Mouse (Mus musculus): ENCODE data around the gene Olfr1415. TPM values are rescaled to one million over a fixed set of nuclear protein-coding genes. Genes with fewer than 3 reads are reported as not detected.
A peak's percentile ranks its signal among the peaks of the same experiment; 100 is the strongest.

Olfr1415 gene
- total and polyA plus RNA-seq, 3 experiments = not detected

DNA sequence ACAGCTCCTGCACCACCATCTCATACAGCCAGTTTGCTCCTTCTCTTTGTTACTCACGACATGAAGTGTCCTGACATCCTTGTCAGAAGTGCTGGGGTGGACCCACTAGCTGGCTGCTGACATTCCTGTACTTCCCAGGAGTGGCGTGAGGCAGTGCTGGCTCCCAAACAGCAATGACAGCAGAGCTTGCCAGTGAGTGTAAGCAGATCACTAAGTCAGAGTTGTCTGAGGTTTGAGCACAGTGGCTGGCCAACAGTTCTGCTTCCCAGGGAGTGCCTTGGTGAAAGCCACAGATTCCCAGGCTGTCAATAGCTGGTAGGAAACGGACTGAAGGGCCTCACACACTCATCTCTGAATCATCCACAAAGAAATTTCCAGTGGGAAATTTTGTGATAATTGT lies 47.6 kb downstream of the Olfr1415 start:
- Histone ChIP-seq H3K36me3 (ENCODE audit: control insufficient read depth in 1 of 2, insufficient read depth in 2 of 2, low read length in 2 of 2) (peaks cover 0 to 29% of the 10 kb centered on the region in 2 experiments; a peak in 2 of 4 replicates), H3K9me3 (replicated peaks; ENCODE audit: insufficient read depth, low read length) (no peaks in the 10 kb centered on the region)

GRCm38 (mm10) chr1:92441453-92442063 lies 54.3 kb downstream of the Olfr1415 start:
- peak; percentile 93 for DNase-seq (ENCODE audit: low read depth, low spot score)
- Histone ChIP-seq H3K27me3 (ENCODE audit: control insufficient read depth in 1 of 2, insufficient read depth in 2 of 2, low read length in 2 of 2) (no peaks in the 10 kb centered on the region), H3K4me1 (ENCODE audit: control insufficient read depth in 1 of 2, insufficient read depth in 2 of 2, low read length in 2 of 2) (peaks cover 8 to 13% of the 10 kb centered on the region in 2 experiments), H3K9ac (ENCODE audit: control insufficient read depth, low read depth, low read length, poor library complexity, severe bottlenecking) (no peak overlapping the region), H3K9me3 (replicated peaks; ENCODE audit: insufficient read depth, low read length) (no peaks in the 10 kb centered on the region), H3K79me2 (ENCODE audit: control insufficient read depth, insufficient read depth, low read length, poor library complexity) (no peaks in the 10 kb centered on the region), H3K4me3 (ENCODE audit: control insufficient read depth in 1 of 2, insufficient read depth in 1 of 2, low read depth in 2 of 2, low read length in 2 of 2) (no peak overlapping the region), H3K27ac (ENCODE audit: control insufficient read depth, low read depth, low read length) (peak overlapping the region; percentile 41), H3K36me3 (ENCODE audit: control insufficient read depth in 1 of 2, insufficient read depth in 2 of 2, low read length in 2 of 2) (peaks cover 7 to 13% of the 10 kb centered on the region in 2 experiments)
- 0 out of 2 replicates have a peak, but pooled peaks have one; percentile 64 for TF ChIP-seq MYC (IDR thresholded peaks at IDR 0.05; ENCODE audit: low read depth, low read length)
- peak; percentile 41 for TF ChIP-seq SMC3 (IDR thresholded peaks at IDR 0.05; ENCODE audit: low read depth, low read length)
- TF ChIP-seq ZMIZ1 (IDR thresholded peaks at IDR 0.05; ENCODE audit: low read depth, low read length) = no peak
- TF ChIP-seq KAT2A (conservative IDR thresholded peaks at IDR 0.05; ENCODE audit: low read depth, low read length) = no peak
- 0 out of 6 replicates have a peak, but pooled peaks of 1 of the 3 experiments have one; percentile 5 for TF ChIP-seq CTCF (IDR thresholded peaks at IDR 0.05 in 2 of 3, conservative IDR thresholded peaks at IDR 0.05 in 1 of 3; ENCODE audit: control insufficient read depth in 1 of 3, insufficient read depth in 1 of 3, low read depth in 2 of 3, low read length in 3 of 3, poor library complexity in 1 of 3, severe bottlenecking in 1 of 3)
- TF ChIP-seq HCFC1 (IDR thresholded peaks at IDR 0.05; ENCODE audit: low read depth, low read length) = no peak
- no peak for TF ChIP-seq ELF1 (IDR thresholded peaks at IDR 0.05; ENCODE audit: low read depth, low read length)
- no peak for TF ChIP-seq MAZ (IDR thresholded peaks at IDR 0.05; ENCODE audit: low read depth, low read length)
- TF ChIP-seq ZKSCAN1 (IDR thresholded peaks at IDR 0.05; ENCODE audit: low read depth, low read length) = no peak
- TF ChIP-seq BHLHE40 (IDR thresholded peaks at IDR 0.05; ENCODE audit: borderline replicate concordance, low read depth, low read length) = no peak
- TF ChIP-seq NRF1 (IDR thresholded peaks at IDR 0.05; ENCODE audit: insufficient read depth, low read depth, low read length, poor library complexity, severe bottlenecking) = peak; percentile 49; the same call in 1 of the 2 replicates
- TF ChIP-seq MYB (IDR thresholded peaks at IDR 0.05; ENCODE audit: low read depth, low read length) = no peak
- TF ChIP-seq RAD21 (IDR thresholded peaks at IDR 0.05; ENCODE audit: low read depth, low read length) = peak; percentile 17
- TF ChIP-seq POLR2AphosphoS2 (IDR thresholded peaks at IDR 0.05; ENCODE audit: low read length) = no peak
- peak; percentile 73 for TF ChIP-seq MXI1 (IDR thresholded peaks at IDR 0.05; ENCODE audit: low read depth, low read length)
- peak; percentile 87 to 88 for TF ChIP-seq EP300 (IDR thresholded peaks at IDR 0.05; ENCODE audit: low read depth in 1 of 2, low read length in 2 of 2)
- TF ChIP-seq ETS1 (IDR thresholded peaks at IDR 0.05; ENCODE audit: low read depth, low read length) = peak; percentile 53; the same call in 1 of the 2 replicates
- TF ChIP-seq TAL1 (IDR thresholded peaks at IDR 0.05; ENCODE audit: low read length) = peak; percentile 83
- no peak for TF ChIP-seq ZC3H11A (IDR thresholded peaks at IDR 0.05; ENCODE audit: low read depth, low read length)
- peak; percentile 59 for TF ChIP-seq RCOR1 (IDR thresholded peaks at IDR 0.05; ENCODE audit: low read depth, low read length)
- TF ChIP-seq MAX (IDR thresholded peaks at IDR 0.05; ENCODE audit: low read length) = peak; percentile 65; the same call in 1 of the 2 replicates
- TF ChIP-seq UBTF (IDR thresholded peaks at IDR 0.05; ENCODE audit: borderline replicate concordance, insufficient read depth, low read depth, low read length) = no peak
- TF ChIP-seq TBP (IDR thresholded peaks at IDR 0.05; ENCODE audit: low read depth, low read length) = no peak
- TF ChIP-seq POLR2A (IDR thresholded peaks at IDR 0.05; ENCODE audit: control insufficient read depth in 1 of 2, insufficient read depth in 1 of 2, low read depth in 1 of 2, low read length in 2 of 2, poor library complexity in 1 of 2) = no peak
- TF ChIP-seq MEF2A (IDR thresholded peaks at IDR 0.05; ENCODE audit: extremely low read depth, insufficient replicate concordance, low read depth, low read length, poor library complexity, severe bottlenecking) = no peak
- TF ChIP-seq POLR2AphosphoS5 (IDR thresholded peaks at IDR 0.05; ENCODE audit: borderline replicate concordance, low read depth, low read length) = no peak

More for the DNA sequence above, 47.6 kb downstream of the Olfr1415 start:
- H3K9ac ChIP-seq (ENCODE audit: control insufficient read depth, low read depth, low read length, poor library complexity, severe bottlenecking) = no peak overlapping the region
- no peaks in the 10 kb centered on the region for H3K79me2 ChIP-seq (ENCODE audit: control insufficient read depth, insufficient read depth, low read length, poor library complexity)
- TF ChIP-seq TBP (IDR thresholded peaks at IDR 0.05; ENCODE audit: low read depth, low read length) = no peak
- no peak for TF ChIP-seq MYB (IDR thresholded peaks at IDR 0.05; ENCODE audit: low read depth, low read length)
- TF ChIP-seq SIN3A (IDR thresholded peaks at IDR 0.05; ENCODE audit: low read length) = no peak
- TF ChIP-seq USF2 (IDR thresholded peaks at IDR 0.05; ENCODE audit: borderline replicate concordance in 1 of 2, insufficient read depth in 1 of 2, low read depth in 1 of 2, low read length in 2 of 2) = no peak
- TF ChIP-seq HCFC1 (IDR thresholded peaks at IDR 0.05; ENCODE audit: low read depth, low read length) = no peak
- TF ChIP-seq CTCF (IDR thresholded peaks at IDR 0.05 in 2 of 3, conservative IDR thresholded peaks at IDR 0.05 in 1 of 3; ENCODE audit: control insufficient read depth in 1 of 3, insufficient read depth in 1 of 3, low read depth in 2 of 3, low read length in 3 of 3, poor library complexity in 1 of 3, severe bottlenecking in 1 of 3) = no peak
- TF ChIP-seq EP300 (IDR thresholded peaks at IDR 0.05; ENCODE audit: low read depth in 1 of 2, low read length in 2 of 2) = no peak
- TF ChIP-seq GABPA (IDR thresholded peaks at IDR 0.05; ENCODE audit: low read depth, low read length) = no peak
- no peak for TF ChIP-seq MAX (IDR thresholded peaks at IDR 0.05; ENCODE audit: low read length)
- TF ChIP-seq ELF1 (IDR thresholded peaks at IDR 0.05; ENCODE audit: low read depth, low read length) = no peak
- no peak for TF ChIP-seq MYC (IDR thresholded peaks at IDR 0.05; ENCODE audit: low read depth, low read length)
- H3K4me3 ChIP-seq (ENCODE audit: control insufficient read depth in 1 of 2, insufficient read depth in 1 of 2, low read depth in 2 of 2, low read length in 2 of 2) = no peak overlapping the region
- DNase-seq (ENCODE audit: low read depth, low spot score) = no peak
- no peak overlapping the region for H3K27ac ChIP-seq (ENCODE audit: control insufficient read depth, low read depth, low read length)
- no peaks in the 10 kb centered on the region for H3K4me1 ChIP-seq (ENCODE audit: control insufficient read depth in 1 of 2, insufficient read depth in 2 of 2, low read length in 2 of 2)
- H3K27me3 ChIP-seq (ENCODE audit: control insufficient read depth in 1 of 2, insufficient read depth in 2 of 2, low read length in 2 of 2) = no peaks in the 10 kb centered on the region

Data from MEL (cell line).